Mouse (Mus musculus): Measurements from ENCODE around the gene Wdr11.

The Wdr11 gene

DNA sequence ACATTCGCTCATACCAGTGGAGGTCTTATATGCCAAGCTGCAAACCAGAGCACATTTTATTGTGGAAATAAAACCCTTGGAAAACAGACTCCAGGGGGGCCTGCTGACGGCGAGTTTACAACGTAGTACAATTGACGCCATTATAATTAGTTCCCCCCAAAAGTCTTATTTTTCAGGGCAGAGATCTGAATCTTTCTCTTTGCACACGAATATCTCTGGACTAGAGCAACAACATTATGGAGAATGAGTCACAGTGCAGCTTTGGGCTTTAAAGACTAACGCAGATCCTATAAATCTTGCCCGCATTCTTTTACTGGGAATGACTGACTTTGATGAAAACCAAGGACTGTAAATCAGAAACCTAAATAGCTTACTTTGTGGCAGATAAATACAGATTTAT, 87.3 kb downstream of the Wdr11 start:
- intact Hi-C loops (cut with DNase I): no loop called here

DNA sequence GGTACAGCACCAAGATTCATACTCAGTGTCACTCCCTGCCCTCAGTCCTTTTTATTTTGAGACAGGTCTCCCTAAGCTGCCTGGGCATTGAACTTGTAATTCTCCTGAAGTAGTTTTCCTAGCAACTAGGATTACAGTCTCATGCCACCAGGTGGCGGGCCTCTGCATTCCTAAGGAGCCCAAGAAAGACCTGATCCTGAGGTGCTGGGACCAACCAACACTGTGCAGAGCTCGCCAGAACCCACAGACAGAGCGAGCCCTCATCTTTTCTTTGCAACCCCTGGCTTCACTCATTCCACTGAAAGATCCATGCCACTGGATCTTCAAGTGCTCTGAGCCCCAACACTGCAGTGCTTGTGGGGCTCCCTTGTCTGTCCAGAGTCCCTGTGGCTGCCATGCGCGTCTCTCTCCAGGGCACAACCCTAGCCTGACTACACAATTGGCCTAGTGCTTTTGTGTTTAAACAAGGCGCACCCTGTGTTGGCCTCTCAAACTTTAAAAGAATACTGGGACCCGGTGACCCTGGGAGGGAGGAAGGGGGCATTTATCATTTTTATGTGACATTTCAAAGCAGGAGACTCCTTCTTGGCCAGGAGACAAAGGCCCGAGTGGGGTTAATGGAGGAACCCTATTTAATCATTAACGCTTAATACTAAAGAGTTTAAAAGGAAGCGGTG, 89.0 kb downstream of the Wdr11 start:
- intact Hi-C loops (cut with DNase I): no loop called here

DNA sequence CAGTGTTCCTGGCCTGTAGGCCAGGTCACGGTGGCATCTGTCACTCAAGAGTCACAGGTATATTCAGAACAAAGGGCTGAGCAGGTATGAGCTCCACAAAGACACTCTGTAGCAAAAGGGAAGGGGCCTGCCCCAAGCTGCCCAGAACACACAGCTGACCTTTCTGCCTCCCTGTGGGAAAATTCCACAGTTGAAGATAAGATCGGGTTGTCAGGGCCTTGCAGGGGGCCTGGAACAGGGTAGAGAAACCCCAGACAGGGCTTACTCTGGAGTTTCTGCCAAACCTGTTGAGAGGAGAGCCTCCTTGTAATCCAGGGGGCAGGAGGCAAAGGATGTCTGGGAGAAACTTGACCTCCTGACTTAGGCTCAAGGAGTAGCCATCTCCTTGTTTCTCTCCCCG, 90.9 kb downstream of the Wdr11 start:
- intact Hi-C loops (cut with DNase I): no loop called here

DNA sequence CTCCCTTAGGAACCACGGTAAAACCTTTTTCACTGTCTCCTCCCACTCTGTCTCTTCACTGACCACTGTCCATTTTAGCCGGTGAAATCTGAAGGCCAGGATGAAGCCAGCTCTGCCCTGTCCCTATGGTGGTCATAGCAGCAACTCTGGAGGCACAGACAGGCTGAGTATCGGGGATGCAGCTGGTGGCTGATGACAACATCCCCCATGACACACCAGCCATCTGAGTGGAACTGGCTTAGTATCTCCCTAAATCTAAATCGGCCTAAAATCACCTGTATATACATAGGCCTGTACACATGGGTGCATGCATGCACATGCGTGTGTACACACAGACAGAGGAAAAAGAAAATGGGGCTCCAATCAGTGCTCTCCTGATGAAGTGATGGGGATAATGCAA, 93.7 kb downstream of the Wdr11 start:
- intact Hi-C loops (cut with DNase I): no loop called here
